Mouse (Mus musculus) olfactory bulb, adult 2 months (tissue): ENCODE data around the gene Epp13.

Experiments used
- CTCF ChIP-seq: fragments of 200-500 bp; IDR thresholded peaks from 2 replicates; pipeline ENCODE4 v1.5.1; 2012; ENCODE audit warnings: low read depth, mild to moderate bottlenecking, low read length, moderate library complexity; ENCODE audit not compliant: insufficient read depth
- POLR2A ChIP-seq: fragments of 200-500 bp; IDR thresholded peaks from 2 replicates; pipeline ENCODE4 v1.6.1; 2012; ENCODE audit warnings: mild to moderate bottlenecking, low read depth, low read length, moderate library complexity; ENCODE audit not compliant: insufficient read depth

- TF ChIP-seq POLR2A = no peak
- TF ChIP-seq CTCF = no peak
These were observed 4.9 kb downstream of the Epp13 start for GRCm38 (mm10) chr7:6257386-6257785.
